Mouse (Mus musculus) spleen, postnatal 14 days (tissue): ENCODE data around the gene Elfn2.
A peak's percentile ranks its signal among the peaks of the same experiment; 100 is the strongest.

Experiments used
- DNase-seq, 2 experiments: peaks; one replicate each; pipeline ENCODE4 v3.0.0; 2021 to 2022; ENCODE audit warnings: low spot score in 2 of 2

Gene Elfn2

GRCm38 (mm10) chr15:78720532-78720931 lies 2.0 kb upstream of the Elfn2 start:
- peak in 1 of 2 experiments; percentile 18 for DNase-seq

GRCm38 (mm10) chr15:78720094-78720493 lies 1.5 kb upstream of the Elfn2 start:
- peak in 1 of 2 experiments; percentile 45 for DNase-seq

GRCm38 (mm10) chr15:78719416-78719815 lies 845 bp upstream of the Elfn2 start:
- DNase-seq, result no peak

GRCm38 (mm10) chr15:78716936-78717335 lies 1.6 kb downstream of the Elfn2 start:
- DNase-seq, result no peak

GRCm38 (mm10) chr15:78715856-78716255 lies 2.7 kb downstream of the Elfn2 start:
- no peak for DNase-seq

- no peak for DNase-seq
These were observed 4.8 kb downstream of the Elfn2 start for GRCm38 (mm10) chr15:78713751-78714150.

GRCm38 (mm10) chr15:78712335-78713258 lies 6.0 kb downstream of the Elfn2 start:
- DNase-seq, result peak in 1 of 2 experiments; percentile 19

- DNase-seq, result no peak
These were observed 6.6 kb downstream of the Elfn2 start for GRCm38 (mm10) chr15:78711935-78712334.

- DNase-seq, result no peak
These were observed 7.9 kb downstream of the Elfn2 start for GRCm38 (mm10) chr15:78710634-78711033.

- DNase-seq, result no peak
These were observed 8.8 kb downstream of the Elfn2 start for GRCm38 (mm10) chr15:78709767-78710166.

- DNase-seq, result no peak
These were observed 11.9 kb downstream of the Elfn2 start for GRCm38 (mm10) chr15:78706630-78707029.

- no peak for DNase-seq
These were observed 13.7 kb downstream of the Elfn2 start for GRCm38 (mm10) chr15:78704824-78705223.

- DNase-seq, result no peak
These were observed 14.6 kb downstream of the Elfn2 start for GRCm38 (mm10) chr15:78704007-78704406.

GRCm38 (mm10) chr15:78700420-78700819 lies 18.2 kb downstream of the Elfn2 start:
- no peak for DNase-seq

GRCm38 (mm10) chr15:78699513-78699912 lies 19.1 kb downstream of the Elfn2 start:
- no peak for DNase-seq

- DNase-seq, result no peak
These were observed 20.0 kb downstream of the Elfn2 start for GRCm38 (mm10) chr15:78698491-78699135.

- DNase-seq, result no peak
These were observed 20.5 kb downstream of the Elfn2 start for GRCm38 (mm10) chr15:78698084-78698483.

- DNase-seq, result no peak
These were observed 22.8 kb downstream of the Elfn2 start for GRCm38 (mm10) chr15:78695745-78696144.

- no peak for DNase-seq
These were observed 26.1 kb downstream of the Elfn2 start for GRCm38 (mm10) chr15:78692505-78692904.

GRCm38 (mm10) chr15:78690716-78691115 lies 27.9 kb downstream of the Elfn2 start:
- no peak for DNase-seq

- DNase-seq, result no peak
These were observed 31.7 kb downstream of the Elfn2 start for GRCm38 (mm10) chr15:78686910-78687309.

GRCm38 (mm10) chr15:78684111-78684510 lies 34.5 kb downstream of the Elfn2 start:
- no peak for DNase-seq

- DNase-seq, result no peak
These were observed 35.1 kb downstream of the Elfn2 start for GRCm38 (mm10) chr15:78683474-78683873.
